Mouse (Mus musculus): ENCODE results near the gene Stk32b.

Stk32b gene

GRCm38 (mm10) chr5:37659177-37659576, 57.8 kb downstream of the Stk32b start:
- DNase-seq, result no peak

- peak; percentile 53 for DNase-seq
Observed at GRCm38 (mm10) chr5:37657741-37658140, 59.2 kb downstream of the Stk32b start.

DNA sequence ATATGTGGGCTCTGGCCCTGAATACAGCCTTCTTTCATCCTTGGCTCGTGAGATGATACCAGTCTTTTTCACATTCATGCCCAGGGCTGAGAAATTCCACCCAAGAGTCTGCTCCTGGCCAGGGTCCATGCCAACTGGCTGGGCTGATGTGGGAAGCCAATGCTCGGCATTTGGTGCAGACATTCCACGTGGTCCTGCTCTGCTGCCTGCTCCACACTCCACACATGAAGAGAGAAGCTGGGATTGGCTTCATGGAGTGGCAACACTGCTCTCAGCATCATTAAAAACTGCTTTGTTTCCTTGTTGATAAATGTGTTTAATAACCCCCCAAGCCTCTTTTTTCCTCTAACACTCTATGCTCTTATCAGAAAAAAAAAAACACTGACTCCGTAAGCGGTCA, 61.8 kb downstream of the Stk32b start:
- DNase-seq, result no peak

DNA sequence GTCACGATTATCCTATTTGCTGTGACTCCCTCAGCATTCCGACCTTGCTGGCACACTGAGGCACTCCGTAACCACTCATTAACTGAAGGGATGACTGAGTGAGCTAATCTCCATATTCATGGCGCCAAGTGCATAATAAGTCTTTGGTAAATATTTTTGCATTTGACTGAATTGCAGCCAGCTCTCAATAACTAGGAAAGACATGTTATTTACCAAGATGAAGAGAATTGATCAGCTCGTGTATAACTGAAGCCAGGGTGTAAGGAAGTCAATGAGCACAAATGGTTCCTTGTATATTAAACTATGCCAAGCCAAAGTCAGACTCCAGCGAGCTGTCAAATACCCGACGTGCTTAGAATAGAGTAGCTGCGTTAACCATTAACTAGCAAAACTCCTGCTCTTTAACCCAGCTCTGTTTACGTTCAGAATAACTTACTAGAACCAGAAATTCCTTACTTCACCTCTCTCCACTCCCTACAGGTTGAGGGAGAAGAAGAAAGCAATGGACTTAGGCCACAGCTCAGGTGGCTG, 66.2 kb downstream of the Stk32b start:
- DNase-seq, result no peak

GRCm38 (mm10) chr5:37650089-37650601, 66.8 kb downstream of the Stk32b start:
- no peak for DNase-seq

GRCm38 (mm10) chr5:37644082-37644481, 72.9 kb downstream of the Stk32b start:
- no peak for DNase-seq

DNA sequence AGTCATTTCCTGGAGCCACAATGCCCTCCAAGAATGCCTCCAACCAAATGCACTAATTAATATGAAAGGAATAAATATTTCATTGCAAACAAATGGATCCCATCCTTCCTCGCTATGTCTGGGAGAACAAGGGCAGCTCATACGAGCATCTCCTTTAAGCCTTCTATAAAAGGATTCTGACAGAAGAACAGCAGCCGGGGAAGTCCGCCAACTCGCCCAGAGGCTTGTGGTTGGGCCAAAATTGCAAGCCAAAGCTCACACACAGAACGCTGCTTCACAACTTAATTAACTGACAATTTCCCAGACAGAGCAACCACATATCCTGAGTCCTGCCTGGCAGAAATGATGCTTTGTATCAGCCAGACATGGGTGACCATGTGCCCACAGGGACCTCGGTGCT, 74.5 kb downstream of the Stk32b start:
- no peak for DNase-seq

DNA sequence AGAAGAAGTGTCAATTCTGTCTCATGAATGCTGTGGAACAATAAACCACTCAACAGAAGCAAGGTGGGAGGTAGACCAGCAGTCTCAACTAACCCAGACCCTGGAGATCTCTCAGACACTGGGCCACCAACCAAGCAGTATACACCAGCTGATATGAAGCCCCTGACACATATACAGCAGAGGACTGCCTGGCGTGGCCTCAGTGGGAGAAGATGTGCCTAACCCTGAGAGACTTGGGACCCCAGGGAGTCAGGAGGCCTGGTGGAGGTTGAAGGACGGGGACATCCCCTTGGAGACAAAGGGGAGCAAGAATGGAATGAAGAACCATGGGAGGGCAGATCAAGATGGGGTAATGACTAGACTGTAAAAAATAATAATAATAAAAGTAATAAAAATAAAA, 82.2 kb downstream of the Stk32b start:
- DNase-seq, result no peak

- DNase-seq, result no peak
Observed at GRCm38 (mm10) chr5:37627437-37628163, 89.4 kb downstream of the Stk32b start.

GRCm38 (mm10) chr5:37611874-37612273, 105.1 kb downstream of the Stk32b start:
- DNase-seq, result no peak

DNA sequence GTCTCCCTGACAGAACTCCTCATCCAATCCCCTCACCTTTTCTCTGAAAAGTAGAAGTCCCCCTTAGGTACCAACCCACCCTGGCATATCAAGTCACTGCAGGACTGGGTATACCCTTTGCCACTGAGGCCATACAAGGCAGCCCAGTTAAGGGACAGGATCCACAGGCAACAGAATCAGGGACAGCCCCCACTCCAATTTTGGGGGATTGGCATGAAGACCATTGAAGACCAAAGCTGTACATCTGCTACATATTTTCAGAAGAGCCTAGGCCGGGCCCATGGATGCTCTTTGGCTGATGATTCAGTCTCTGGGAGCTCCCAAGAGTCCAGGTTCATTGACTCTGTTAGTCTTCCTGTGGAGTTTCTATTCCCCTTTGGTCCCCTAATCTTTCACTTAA, 117.4 kb downstream of the Stk32b start:
- no peak for DNase-seq

DNA sequence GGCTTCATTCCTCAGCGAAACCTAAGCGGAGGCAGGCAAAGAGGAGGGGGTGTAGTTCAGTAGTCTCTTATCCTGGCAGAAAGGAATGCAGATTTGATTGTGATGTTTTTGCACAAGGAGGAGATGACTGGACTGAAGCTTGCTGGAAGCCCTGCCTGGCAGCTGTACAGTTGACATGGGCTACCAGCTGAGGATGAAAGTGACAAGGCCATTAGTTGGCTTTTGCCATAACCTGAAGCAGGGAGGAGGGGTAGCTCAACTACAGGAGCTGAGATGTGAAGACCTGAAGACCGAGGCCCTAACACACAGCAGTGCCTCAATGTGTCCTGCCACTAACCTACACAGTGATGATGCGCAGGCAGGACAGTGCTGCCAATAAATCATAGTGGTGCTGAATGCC, 118.7 kb downstream of the Stk32b start:
- DNase-seq, result no peak

DNA sequence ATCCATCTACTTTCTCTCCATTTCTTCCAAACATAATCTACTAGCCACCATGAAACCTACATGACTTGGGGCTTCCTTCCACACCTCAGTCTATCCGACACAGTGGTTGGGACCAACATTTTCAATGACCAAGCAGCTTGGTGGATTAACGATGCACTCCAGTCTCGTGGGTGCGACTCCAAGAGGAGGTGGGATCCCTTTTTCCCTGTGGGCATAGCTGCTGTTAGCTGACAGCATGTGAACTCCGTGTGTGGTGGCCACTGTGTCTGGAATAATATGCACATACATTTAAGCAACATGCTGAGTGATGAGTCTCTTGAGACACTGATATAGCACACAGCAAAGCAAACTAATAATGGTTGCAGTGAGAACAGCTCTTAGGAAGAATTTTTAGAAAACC, 124.6 kb downstream of the Stk32b start:
- no peak for DNase-seq

- DNase-seq, result no peak
Observed at GRCm38 (mm10) chr5:37587861-37588260, 129.1 kb downstream of the Stk32b start.

GRCm38 (mm10) chr5:37586071-37586470, 130.9 kb downstream of the Stk32b start:
- DNase-seq, result no peak

DNA sequence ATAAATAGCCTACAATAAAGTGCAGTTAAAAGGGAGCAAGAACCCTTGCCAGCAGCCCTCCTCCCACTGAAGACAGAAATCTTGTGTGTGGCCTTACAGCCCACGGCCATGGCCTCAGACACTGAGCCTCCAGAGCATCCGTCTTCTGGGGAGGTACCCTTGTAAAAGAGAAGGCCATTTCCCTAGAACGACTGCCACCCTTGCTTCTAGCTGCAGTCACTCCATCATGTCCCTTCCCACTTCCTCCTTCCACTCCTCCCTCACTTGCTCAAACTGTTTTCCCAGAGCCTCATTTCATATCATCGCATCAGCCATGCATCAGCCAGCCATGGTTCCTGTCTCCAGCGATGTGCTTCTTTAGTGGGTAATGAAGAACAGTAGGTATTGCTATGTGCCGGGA, 141.5 kb downstream of the Stk32b start:
- DNase-seq, result no peak

- no peak for DNase-seq
Observed at GRCm38 (mm10) chr5:37557274-37557815, 159.6 kb downstream of the Stk32b start.

- DNase-seq, result no peak
Observed at GRCm38 (mm10) chr5:37554231-37554630, 162.7 kb downstream of the Stk32b start.

- no peak for DNase-seq
Observed at GRCm38 (mm10) chr5:37551649-37552048, 165.3 kb downstream of the Stk32b start.

DNA sequence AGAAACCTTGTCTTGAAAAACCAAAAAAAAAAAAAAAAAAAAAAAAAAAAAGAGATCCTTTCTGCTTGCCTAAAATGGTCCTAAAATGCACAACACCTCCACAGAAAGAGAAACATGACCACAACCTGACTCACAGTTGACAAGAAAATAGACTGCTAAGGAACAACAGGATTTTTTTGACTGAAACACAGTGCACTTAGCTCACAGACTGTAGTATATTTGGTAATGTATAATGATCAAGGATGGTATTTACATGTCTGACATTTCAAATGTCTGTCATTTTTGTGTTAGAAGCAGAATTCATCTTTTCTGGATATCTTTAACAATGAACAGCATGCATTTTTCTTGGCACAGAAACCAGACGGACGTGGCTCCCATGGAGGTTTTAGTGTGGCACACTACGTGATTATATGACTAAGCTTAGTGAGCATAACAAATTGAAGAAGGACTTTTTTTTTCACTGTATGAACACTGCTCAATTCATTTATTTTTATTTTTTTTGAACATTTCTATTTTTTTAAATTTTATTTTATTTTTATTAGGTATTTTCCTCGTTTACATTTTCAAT, 181.2 kb downstream of the Stk32b start:
- DNase-seq, result no peak

DNA sequence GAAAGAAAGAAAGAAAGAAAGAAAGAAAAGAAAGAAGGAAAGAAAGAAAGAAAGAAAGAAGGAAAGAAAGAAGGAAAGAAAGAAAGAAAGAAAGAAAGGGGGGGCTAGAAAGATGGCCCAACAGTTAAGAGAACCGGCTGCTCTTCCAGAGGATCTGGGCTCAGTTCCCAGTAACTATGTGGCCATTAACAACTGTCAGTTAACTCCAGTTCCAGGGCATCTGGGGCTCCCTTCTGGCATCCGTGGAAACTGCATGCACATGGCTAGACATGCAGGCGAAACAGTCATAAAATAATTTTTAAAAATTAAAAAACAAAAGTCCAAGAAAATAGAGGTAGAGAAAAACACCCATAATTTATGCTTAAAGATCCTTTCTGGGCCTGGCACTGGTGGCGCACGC, 181.7 kb downstream of the Stk32b start:
- DNase-seq, result no peak

DNA sequence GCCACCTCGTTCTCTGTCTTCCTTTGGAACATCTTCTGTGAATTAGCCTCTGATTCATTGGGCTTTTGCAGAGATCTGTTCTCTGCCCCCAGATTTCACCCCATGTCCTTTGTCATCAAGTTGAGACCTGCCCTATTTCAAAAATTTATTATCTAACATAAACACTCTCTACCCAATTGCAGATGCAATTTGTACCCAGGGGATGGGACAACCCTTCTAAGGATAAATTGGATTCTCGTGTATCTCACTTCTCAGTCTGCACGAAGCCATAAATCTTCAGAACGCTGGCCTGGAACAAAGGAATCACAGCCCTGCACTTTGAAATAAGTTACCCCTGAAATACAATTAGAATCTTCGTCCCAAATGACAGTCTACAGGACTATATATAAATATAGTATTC, 191.6 kb downstream of the Stk32b start:
- DNase-seq, result no peak

DNA sequence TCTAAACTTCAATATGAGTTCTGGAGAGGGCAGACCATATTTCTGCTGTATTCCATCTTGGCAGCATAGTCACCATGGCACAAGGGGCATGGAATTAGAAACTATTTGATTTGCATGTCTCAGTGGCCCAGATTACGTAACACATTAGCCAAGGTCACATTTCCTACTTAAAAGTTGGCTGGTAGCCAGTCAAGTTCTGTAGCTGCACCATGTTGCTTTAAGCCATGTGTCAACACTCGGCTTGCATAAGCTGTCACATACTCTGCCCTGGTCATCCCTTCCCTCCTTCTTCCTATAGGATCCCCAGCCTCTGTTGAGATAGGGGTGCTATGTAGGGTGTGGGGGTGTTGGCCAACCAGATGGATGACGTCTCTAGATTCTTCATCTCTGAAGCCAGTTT, 196.5 kb downstream of the Stk32b start:
- no peak for DNase-seq

DNA sequence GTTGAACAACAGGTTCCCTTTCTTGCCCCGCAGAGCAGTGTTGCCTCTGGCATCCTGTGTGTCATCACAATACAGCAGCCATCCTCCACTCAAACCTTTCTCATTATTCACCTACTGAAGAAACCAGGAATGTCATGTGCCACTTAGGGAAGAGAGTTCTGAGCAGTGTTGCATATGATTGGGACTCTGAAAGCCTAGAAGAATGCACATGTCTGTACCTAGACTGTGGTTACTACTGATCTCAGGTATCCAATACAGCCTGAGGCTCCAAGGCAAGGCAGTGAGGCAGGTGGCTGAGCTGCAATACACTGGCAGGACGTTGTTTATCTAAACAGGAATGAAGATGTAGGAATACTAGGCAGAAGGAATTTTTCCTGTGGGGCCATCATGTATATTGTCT, 204.5 kb downstream of the Stk32b start:
- no peak for DNase-seq

All from right cerebral cortex, adult 18-20 months (tissue).